Mouse (Mus musculus) hindbrain, embryonic 13.5 days (tissue): ENCODE results near the gene Yaf2. TPM values are rescaled to one million over a fixed set of nuclear protein-coding genes. Genes with fewer than 3 reads are reported as not detected.
A peak's percentile ranks its signal among the peaks of the same experiment; 100 is the strongest.
"Not testable (repeated sequence)": the region's sequence is repeated elsewhere in the genome, so short reads cannot be mapped to it uniquely, and the experiment has no call there.

ENCODE experiments used
- ATAC-seq: fragments of 200-750 bp; cut with Nextera tagmentation; 2 replicates; pipeline ENCODE4 v1.8.0; 2017; ENCODE audit warnings: moderate TSS enrichment; ENCODE audit not compliant: low FRiP score
- H3K27ac ChIP-seq: fragments of 300-500 bp; sonication (generic); 2 replicates; pipeline ENCODE4 v1.5.1; 2015; ENCODE audit warnings: inconsistent platforms, mild to moderate bottlenecking, moderate library complexity
- H3K27me3 ChIP-seq: fragments of 300-500 bp; sonication (generic); 2 replicates; pipeline ENCODE4 v1.6.1; 2015; ENCODE audit warnings: mild to moderate bottlenecking, inconsistent platforms
- H3K36me3 ChIP-seq: fragments of 300-500 bp; sonication (generic); 2 replicates; pipeline ENCODE4 v1.6.1; 2015; ENCODE audit warnings: mild to moderate bottlenecking, inconsistent platforms
- H3K4me1 ChIP-seq: fragments of 300-500 bp; sonication (generic); replicated peaks from 2 replicates; pipeline ENCODE4 v1.6.1; 2015; ENCODE audit warnings: inconsistent platforms
- H3K4me2 ChIP-seq: fragments of 300-500 bp; sonication (generic); 2 replicates; pipeline ENCODE4 v1.6.1; 2015; ENCODE audit warnings: inconsistent platforms, mild to moderate bottlenecking, moderate library complexity
- H3K4me3 ChIP-seq: fragments of 300-500 bp; sonication (generic); 2 replicates; pipeline ENCODE4 v1.5.1; 2015; ENCODE audit warnings: mild to moderate bottlenecking, inconsistent platforms
- H3K9ac ChIP-seq: fragments of 300-500 bp; sonication (generic); 2 replicates; pipeline ENCODE4 v1.6.1; 2015; ENCODE audit warnings: mild to moderate bottlenecking, inconsistent platforms
- H3K9me3 ChIP-seq: fragments of 300-500 bp; sonication (generic); 2 replicates; pipeline ENCODE4 v1.6.1; 2016; ENCODE audit warnings: inconsistent platforms
- WGBS: fragments of 180-500 bp; shearing (Covaris S2); methylation state at CpG from one replicate; pipeline ENCODE4 v1.1.7; 2015; 5-methylcytosine and 5-hydroxymethylcytosine counted together
- polyA plus RNA-seq: library from polyadenylated mRNA; unstranded; fragments of >200 nt; fragmentation: Nextera tagmentation; extraction: Ambion mirVana; gene quantifications from 2 replicates; pipeline ENCODE4 v1.2.1, GENCODE M21; 2015

The Yaf2 gene
- polyA plus RNA-seq, 1 experiment from 2014 or later = 110 TPM

- under 1% methylated on average over 80 of the region's 110 CpGs for WGBS
- Histone ChIP-seq H3K4me3 (peak overlapping the region; percentile 95), H3K36me3 (peaks cover 6% of the 10 kb centered on the region), H3K27me3 (peaks cover 2% of the 10 kb centered on the region; the same call in 1 of the 2 replicates), H3K27ac (peak overlapping the region; percentile 96), H3K9ac (peak overlapping the region; percentile 96), H3K4me1 (peaks cover 26% of the 10 kb centered on the region), H3K4me2 (peak overlapping the region; percentile 76), H3K9me3 (no peaks in the 10 kb centered on the region)
- ATAC-seq = peak; percentile 44
Observed at GRCm38 (mm10) chr15:93335821-93336657, 696 bp downstream of the Yaf2 start.

GRCm38 (mm10) chr15:93331256-93331655 is 5.5 kb downstream of the Yaf2 start:
- H3K9me3 ChIP-seq = no peaks in the 10 kb centered on the region
- WGBS = 94% methylated on average over 11 of the region's 11 CpGs
- peaks cover 38% of the 10 kb centered on the region for H3K4me1 ChIP-seq
- no peak overlapping the region for H3K4me2 ChIP-seq
- ATAC-seq = no peak
- H3K36me3 ChIP-seq = peaks cover 20% of the 10 kb centered on the region
- H3K9ac ChIP-seq = no peak overlapping the region
- H3K27ac ChIP-seq = no peak overlapping the region
- H3K4me3 ChIP-seq = no peak overlapping the region
- no peaks in the 10 kb centered on the region for H3K27me3 ChIP-seq

- WGBS = 69% methylated on average over 3 of the region's 3 CpGs
- no peaks in the 10 kb centered on the region for H3K27me3 ChIP-seq
- ATAC-seq = no peak
Observed at GRCm38 (mm10) chr15:93327235-93327634, 9.5 kb downstream of the Yaf2 start.

GRCm38 (mm10) chr15:93326651-93327050 is 10.1 kb downstream of the Yaf2 start:
- H3K27ac ChIP-seq = no peak overlapping the region
- ATAC-seq = no peak

More at GRCm38 (mm10) chr15:93327235-93327634, 9.5 kb downstream of the Yaf2 start:
- Histone ChIP-seq H3K27ac (no peak overlapping the region), H3K9ac (no peak overlapping the region), H3K4me1 (peaks cover 40% of the 10 kb centered on the region), H3K4me2 (no peak overlapping the region), H3K4me3 (no peak overlapping the region), H3K9me3 (no peaks in the 10 kb centered on the region), H3K36me3 (peaks cover 14% of the 10 kb centered on the region)

GRCm38 (mm10) chr15:93325360-93325759 is 11.4 kb downstream of the Yaf2 start:
- ATAC-seq = no peak
- H3K9me3 ChIP-seq = no peaks in the 10 kb centered on the region
- H3K9ac ChIP-seq = no peak overlapping the region
- WGBS = 73% methylated on average over 5 of the region's 5 CpGs
- peaks cover 14% of the 10 kb centered on the region for H3K36me3 ChIP-seq
- H3K4me3 ChIP-seq = no peak overlapping the region
- H3K4me2 ChIP-seq = no peak overlapping the region
- no peaks in the 10 kb centered on the region for H3K27me3 ChIP-seq
- H3K27ac ChIP-seq = no peak overlapping the region
- peaks cover 35% of the 10 kb centered on the region for H3K4me1 ChIP-seq

More at GRCm38 (mm10) chr15:93326651-93327050, 10.1 kb downstream of the Yaf2 start:
- Histone ChIP-seq H3K9me3 (no peaks in the 10 kb centered on the region), H3K4me2 (no peak overlapping the region), H3K36me3 (peaks cover 14% of the 10 kb centered on the region), H3K9ac (no peak overlapping the region), H3K4me3 (no peak overlapping the region), H3K4me1 (peaks cover 40% of the 10 kb centered on the region), H3K27me3 (no peaks in the 10 kb centered on the region)
- WGBS = 83% methylated on average over 10 of the region's 10 CpGs

GRCm38 (mm10) chr15:93318781-93319180 is 18.0 kb downstream of the Yaf2 start:
- 90% methylated on average over 1 of the region's 1 CpGs for WGBS
- no peaks in the 10 kb centered on the region for H3K27me3 ChIP-seq
- no peak for ATAC-seq
- H3K4me1 ChIP-seq = peaks cover 13% of the 10 kb centered on the region
- no peaks in the 10 kb centered on the region for H3K9me3 ChIP-seq
- H3K36me3 ChIP-seq = no peaks in the 10 kb centered on the region
- no peak overlapping the region for H3K9ac ChIP-seq
- no peak overlapping the region for H3K27ac ChIP-seq
- no peak overlapping the region for H3K4me3 ChIP-seq
- no peak overlapping the region for H3K4me2 ChIP-seq

- not testable (repeated sequence) for H3K4me3 ChIP-seq, H3K4me2 ChIP-seq, ATAC-seq, H3K9ac ChIP-seq, H3K4me1 ChIP-seq, H3K27me3 ChIP-seq, H3K36me3 ChIP-seq, H3K9me3 ChIP-seq, H3K27ac ChIP-seq
- WGBS = 100% methylated on average over 4 of the region's 4 CpGs
Observed at GRCm38 (mm10) chr15:93310304-93310703, 26.4 kb downstream of the Yaf2 start.

GRCm38 (mm10) chr15:93298197-93298596 is 38.5 kb downstream of the Yaf2 start:
- Histone ChIP-seq H3K27me3 (no peaks in the 10 kb centered on the region), H3K4me2 (no peak overlapping the region), H3K9ac (no peak overlapping the region), H3K27ac (no peak overlapping the region), H3K9me3 (no peaks in the 10 kb centered on the region), H3K4me1 (peaks cover 6% of the 10 kb centered on the region; the same call in 1 of the 2 replicates), H3K36me3 (no peaks in the 10 kb centered on the region), H3K4me3 (no peak overlapping the region)
- no peak for ATAC-seq
- 84% methylated on average over 2 of the region's 2 CpGs for whole genome bisulfite sequencing

- H3K27me3 ChIP-seq = no peaks in the 10 kb centered on the region
- no peak for ATAC-seq
- 88% methylated on average over 11 of the region's 11 CpGs for WGBS
- peaks cover 5% of the 10 kb centered on the region for H3K36me3 ChIP-seq
- peaks cover 11% of the 10 kb centered on the region; the same call in 1 of the 2 replicates for H3K4me1 ChIP-seq
- H3K9ac ChIP-seq = no peak overlapping the region
- H3K27ac ChIP-seq = no peak overlapping the region
- no peak overlapping the region for H3K4me3 ChIP-seq
- no peaks in the 10 kb centered on the region for H3K9me3 ChIP-seq
- no peak overlapping the region for H3K4me2 ChIP-seq
Observed at GRCm38 (mm10) chr15:93294483-93294882, 42.3 kb downstream of the Yaf2 start.

- no peak overlapping the region for H3K27ac ChIP-seq
- H3K27me3 ChIP-seq = no peaks in the 10 kb centered on the region
- H3K36me3 ChIP-seq = peaks cover 12% of the 10 kb centered on the region
- no peak for ATAC-seq
- 91% methylated on average over 4 of the region's 4 CpGs for WGBS
- H3K4me2 ChIP-seq = no peak overlapping the region
- peaks cover 11% of the 10 kb centered on the region; the same call in 1 of the 2 replicates for H3K4me1 ChIP-seq
- no peaks in the 10 kb centered on the region for H3K9me3 ChIP-seq
- no peak overlapping the region for H3K4me3 ChIP-seq
- H3K9ac ChIP-seq = no peak overlapping the region
Observed at GRCm38 (mm10) chr15:93288321-93288720, 48.4 kb downstream of the Yaf2 start.

GRCm38 (mm10) chr15:93287628-93288027 is 49.1 kb downstream of the Yaf2 start:
- ATAC-seq = no peak
- H3K27ac ChIP-seq = no peak overlapping the region
- 84% methylated on average over 2 of the region's 2 CpGs for WGBS
- peaks cover 7% of the 10 kb centered on the region; the same call in 1 of the 2 replicates for H3K4me1 ChIP-seq
- H3K27me3 ChIP-seq = no peaks in the 10 kb centered on the region
- no peak overlapping the region for H3K4me3 ChIP-seq
- H3K4me2 ChIP-seq = no peak overlapping the region
- H3K9ac ChIP-seq = no peak overlapping the region
- H3K36me3 ChIP-seq = peaks cover 15% of the 10 kb centered on the region
- no peaks in the 10 kb centered on the region for H3K9me3 ChIP-seq

- Histone ChIP-seq H3K9me3 (no peaks in the 10 kb centered on the region), H3K4me3 (no peak overlapping the region), H3K27ac (no peak overlapping the region), H3K27me3 (no peaks in the 10 kb centered on the region), H3K4me1 (no peaks in the 10 kb centered on the region), H3K36me3 (peaks cover 30% of the 10 kb centered on the region), H3K4me2 (no peak overlapping the region), H3K9ac (no peak overlapping the region)
- 79% methylated on average over 15 of the region's 15 CpGs for WGBS
- no peak for ATAC-seq
Observed at GRCm38 (mm10) chr15:93285244-93285643, 51.5 kb downstream of the Yaf2 start.

GRCm38 (mm10) chr15:93284326-93284725 is 52.4 kb downstream of the Yaf2 start:
- Histone ChIP-seq H3K27me3 (no peaks in the 10 kb centered on the region), H3K4me3 (no peak overlapping the region), H3K27ac (no peak overlapping the region), H3K4me2 (no peak overlapping the region), H3K9ac (no peak overlapping the region), H3K4me1 (no peaks in the 10 kb centered on the region), H3K9me3 (no peaks in the 10 kb centered on the region), H3K36me3 (peaks cover 27% of the 10 kb centered on the region)
- 94% methylated on average over 6 of the region's 6 CpGs for WGBS
- ATAC-seq = no peak
